Mouse (Mus musculus) kidney, adult 8-10 months (tissue): ENCODE measurements around the gene Mrgpra6.

Experiments used
- DNase-seq, 2 experiments: peaks; one replicate each; pipeline ENCODE4 v3.0.0; 2022

The Mrgpra6 gene

DNA sequence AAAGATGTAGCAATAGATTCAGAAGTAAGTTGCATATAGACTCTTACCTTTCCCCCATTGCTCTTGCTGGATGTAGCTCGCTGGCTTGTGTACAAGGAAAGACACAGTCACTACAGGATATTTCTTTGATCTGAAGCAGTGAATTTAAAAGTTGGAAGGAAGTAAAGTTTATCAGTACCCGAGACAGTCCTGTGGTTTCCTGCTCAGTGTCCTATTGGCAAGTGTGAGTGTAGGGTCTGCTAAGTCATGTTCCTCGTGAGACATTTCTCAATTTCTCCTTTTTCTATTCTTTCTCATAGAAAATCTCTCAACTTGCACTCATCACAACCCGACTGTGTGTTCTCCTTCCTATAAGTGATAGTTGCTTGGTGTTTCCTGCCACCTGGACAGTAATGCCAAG is at the start of gene Mrgpra6:
TSS of gene Mrgpra6 (minus strand) at position 91 of the 400 bp plus-strand sequence.
- no peak for DNase-seq

- no peak for DNase-seq
These were observed 48.0 kb upstream of the Mrgpra6 start, which contains the start of gene Mrgpra9 for GRCm38 (mm10) chr7:47252770-47253169. Gene Mrgpra9, minus strand, starts transcription at chr7:47252848.

DNA sequence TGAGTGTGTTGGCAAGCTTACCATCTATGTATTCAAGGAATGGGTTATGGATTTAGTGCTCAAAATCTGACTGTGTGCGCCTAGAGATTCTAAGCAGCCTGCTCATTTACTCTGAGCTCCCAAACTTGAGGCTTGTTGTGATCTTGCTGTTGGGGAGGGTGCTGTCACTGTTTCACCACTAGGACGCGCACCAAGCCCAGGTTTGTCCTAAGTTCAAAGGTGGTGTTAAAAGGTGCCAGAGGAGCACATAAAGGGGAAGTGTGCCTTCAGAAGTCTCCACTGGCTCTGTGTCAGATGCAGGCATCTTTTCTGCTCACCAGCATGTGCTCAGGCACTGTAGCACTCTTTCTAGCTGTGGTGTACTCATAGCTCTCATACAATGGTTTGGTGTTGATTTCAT is 39.9 kb upstream of the Mrgpra6 start:
- DNase-seq: no peak

- DNase-seq: no peak
These were observed 9.4 kb downstream of the Mrgpra6 start for GRCm38 (mm10) chr7:47195271-47195670.

DNA sequence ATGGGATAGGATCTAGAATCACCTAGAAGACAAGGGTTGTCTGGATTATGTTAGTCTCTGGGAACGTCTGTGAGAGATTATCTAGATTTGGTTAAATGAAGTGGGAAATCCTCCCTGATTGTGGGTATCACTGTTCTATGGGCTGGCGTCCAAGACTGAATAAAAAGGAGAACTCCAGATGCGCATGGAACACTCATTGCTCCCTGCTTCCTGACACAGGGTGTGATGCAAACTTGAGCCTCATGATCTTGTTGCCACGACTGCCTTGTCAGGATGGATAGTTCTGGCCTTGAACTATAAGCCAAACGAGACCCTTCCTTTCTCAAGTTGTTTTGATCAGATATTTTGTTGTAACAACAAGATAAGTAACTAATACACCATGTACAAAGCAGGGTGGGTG is 33.9 kb downstream of the Mrgpra6 start:
- no peak for DNase-seq

DNA sequence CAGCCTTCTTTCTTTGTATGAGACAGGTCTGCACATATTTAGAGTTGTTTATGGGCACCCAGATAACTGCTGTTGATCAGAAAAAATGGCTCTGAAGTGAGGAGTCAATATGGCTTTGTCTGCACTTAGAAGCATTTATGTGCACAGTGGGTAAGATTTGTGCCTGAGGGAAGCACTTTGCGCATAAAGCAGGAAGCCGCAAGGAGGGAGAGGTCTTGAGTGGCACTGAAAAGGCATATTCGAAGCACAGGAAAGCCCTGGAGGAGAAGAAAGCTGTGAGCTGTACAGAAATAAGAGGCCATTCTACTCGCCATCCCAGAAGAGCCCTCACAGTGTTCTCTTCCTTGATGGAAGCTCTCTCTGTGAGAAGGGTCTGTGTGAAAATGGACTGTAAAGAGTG is 39.7 kb downstream of the Mrgpra6 start:
- no peak for DNase-seq

GRCm38 (mm10) chr7:47163203-47163602 is 41.5 kb downstream of the Mrgpra6 start:
- no peak for DNase-seq

DNA sequence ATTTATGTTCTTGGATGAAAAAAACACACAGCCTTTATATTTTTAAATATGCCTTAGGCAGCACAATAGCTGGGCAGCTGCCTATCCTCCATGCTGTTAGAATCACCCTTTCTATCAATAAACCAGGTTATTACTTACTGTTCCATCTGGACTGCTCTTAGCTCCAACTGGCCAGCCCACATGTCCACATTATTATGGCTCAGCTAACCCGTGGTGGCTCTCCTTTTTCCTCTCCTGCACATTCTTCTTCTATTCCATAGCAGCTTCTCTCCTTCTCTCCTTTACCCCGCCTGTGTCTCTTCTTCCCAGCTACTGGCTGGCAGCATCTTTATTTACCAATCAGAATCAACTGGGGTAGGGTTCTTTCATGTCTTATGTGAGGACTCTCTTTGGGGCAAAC is 46.3 kb downstream of the Mrgpra6 start:
- DNase-seq: no peak

- DNase-seq: no peak
These were observed 47.0 kb downstream of the Mrgpra6 start for GRCm38 (mm10) chr7:47157743-47158142.

GRCm38 (mm10) chr7:47155849-47156248 is 48.9 kb downstream of the Mrgpra6 start:
- DNase-seq: no peak

DNA sequence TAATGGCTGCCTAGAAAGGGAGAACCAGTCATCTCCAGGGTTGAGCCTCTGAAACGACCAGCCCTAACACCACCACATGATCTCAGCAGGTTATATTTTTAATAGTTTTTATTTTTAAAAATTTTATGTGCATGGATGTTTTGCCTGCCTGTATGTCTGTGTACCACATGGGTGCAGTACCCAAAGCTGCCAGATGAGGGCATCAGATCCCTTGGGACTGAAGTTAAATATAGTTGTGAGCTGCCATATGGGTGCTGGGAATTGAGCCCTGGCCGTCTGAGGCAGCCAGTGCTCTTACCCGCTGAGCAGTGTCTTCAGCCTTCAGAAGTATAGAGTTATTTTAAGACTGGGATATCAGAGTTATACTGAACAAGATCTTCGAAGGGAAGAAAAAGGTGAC is 49.3 kb downstream of the Mrgpra6 start:
- no peak for DNase-seq

DNA sequence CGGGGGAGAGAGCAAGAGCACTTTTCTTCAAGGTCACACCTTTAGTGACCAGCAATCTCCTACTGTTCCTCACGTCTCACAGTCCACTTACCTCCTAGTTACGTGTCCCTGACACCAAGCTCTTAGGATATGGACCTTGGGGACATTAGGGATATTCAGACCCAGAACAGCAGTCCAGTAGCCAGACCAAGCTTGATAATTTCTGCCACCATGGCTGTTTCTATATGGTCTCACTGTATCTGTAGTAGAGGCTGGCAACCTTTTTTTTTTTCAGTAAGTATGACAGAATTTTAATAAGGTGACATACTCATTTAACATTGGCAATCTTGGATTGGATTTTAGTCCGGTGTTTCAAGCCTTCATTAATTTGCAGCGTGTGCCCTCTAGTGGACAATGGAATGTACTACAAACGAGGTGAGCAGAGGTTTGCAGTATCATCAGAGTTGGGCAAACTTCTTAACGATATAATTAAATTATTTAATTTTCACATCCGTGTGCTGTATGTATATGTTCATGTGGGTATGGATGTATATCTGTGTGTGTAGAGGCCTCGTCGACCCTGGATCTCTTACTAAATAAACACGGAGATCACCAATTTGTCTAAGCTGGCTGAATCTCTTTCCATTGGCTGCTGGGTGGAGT is 54.2 kb downstream of the Mrgpra6 start:
- peak in 1 of 2 experiments; percentile 47 for DNase-seq

DNA sequence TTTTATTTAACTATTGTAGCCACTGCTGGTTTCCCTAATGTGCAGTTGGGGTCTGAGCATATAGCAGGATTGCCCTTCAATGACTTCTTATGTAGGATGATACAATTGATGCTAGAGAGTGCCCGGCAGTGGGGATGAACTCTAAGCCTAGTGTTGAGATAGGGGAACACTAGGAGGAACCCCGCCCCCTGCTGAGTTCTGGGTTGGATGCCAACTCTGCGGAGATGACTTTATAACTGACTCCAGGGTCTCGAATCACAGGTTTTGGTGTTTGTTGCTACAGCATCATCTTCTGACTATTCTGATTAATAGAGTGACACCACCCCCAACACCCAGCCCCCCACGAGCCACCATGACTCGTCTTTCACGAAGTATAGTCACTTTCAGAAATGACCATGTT is 56.4 kb downstream of the Mrgpra6 start:
- DNase-seq: no peak

GRCm38 (mm10) chr7:47146034-47146812 is 58.5 kb downstream of the Mrgpra6 start:
- peak in 1 of 2 experiments; percentile 34 for DNase-seq

DNA sequence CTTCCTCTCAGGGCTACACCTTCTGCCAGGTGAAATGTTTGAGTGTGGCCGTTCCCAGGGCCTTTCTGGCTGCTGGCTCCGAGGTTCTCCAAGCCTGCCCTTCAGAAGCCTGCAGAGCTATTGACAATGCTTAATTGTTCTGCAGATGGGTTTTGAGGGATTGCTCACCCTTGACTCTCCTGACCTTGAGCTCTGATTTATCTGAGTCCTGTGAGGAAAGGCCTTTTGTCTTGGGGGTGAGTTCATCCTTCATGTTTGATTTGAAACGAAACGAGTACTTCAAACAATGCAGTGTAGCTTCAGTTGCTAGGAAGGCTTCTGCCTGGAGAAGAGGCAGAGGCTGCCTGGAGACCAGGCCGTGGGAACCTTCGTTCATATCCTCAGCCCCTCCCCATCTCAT is 60.4 kb downstream of the Mrgpra6 start:
- DNase-seq: no peak

DNA sequence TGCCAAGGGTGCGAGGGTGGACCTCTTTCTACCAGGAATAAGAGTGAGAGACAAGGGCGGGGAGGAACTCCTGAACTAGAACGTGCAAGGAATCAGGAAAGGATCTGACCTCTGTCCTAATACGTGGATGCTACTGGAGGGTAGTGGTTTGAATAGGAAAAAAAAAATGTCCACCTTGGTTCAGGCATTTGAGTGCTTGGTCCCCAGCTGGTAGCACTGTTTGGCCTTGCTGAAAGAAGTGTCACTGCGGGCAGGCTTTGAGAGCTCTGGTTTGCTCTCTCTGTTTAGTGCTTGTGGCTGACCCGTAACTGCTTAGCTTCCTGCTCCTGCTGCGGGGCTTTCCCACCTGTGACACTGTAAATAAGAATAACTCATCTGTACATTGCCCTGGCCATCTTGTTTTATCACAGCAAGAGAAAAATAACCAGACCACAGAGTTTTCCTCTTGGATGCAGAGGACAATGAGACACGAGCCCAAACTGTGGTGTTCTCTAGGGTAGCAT is 64.8 kb downstream of the Mrgpra6 start:
- no peak for DNase-seq
